Mouse (Mus musculus) G1E (cell line): ENCODE data around the gene Rora.

Experiments
- CTCF ChIP-seq: IDR thresholded peaks from 2 replicates; pipeline ENCODE4 v1.5.1; 2012; ENCODE audit warnings: low read depth, low read length, inconsistent platforms, mixed read lengths
- GATA1 ChIP-seq: IDR thresholded peaks from 2 replicates; pipeline ENCODE4 v1.6.1; 2012; ENCODE audit warnings: borderline replicate concordance, low read length, inconsistent platforms, mixed read lengths
- POLR2AphosphoS5 ChIP-seq: IDR thresholded peaks from 2 replicates; pipeline ENCODE4 v1.6.1; 2012; ENCODE audit warnings: low read depth, low read length, inconsistent platforms; ENCODE audit not compliant: insufficient replicate concordance
- TAL1 ChIP-seq: conservative IDR thresholded peaks from 2 replicates; pipeline ENCODE4 v1.6.1; 2012; ENCODE audit warnings: low read depth, low read length, inconsistent platforms, mixed read lengths

GRCm38 (mm10) chr9:68737197-68737736 is 83.7 kb downstream of the Rora start:
- TF ChIP-seq CTCF: no peak
- TF ChIP-seq POLR2AphosphoS5: no peak
- no peak for TF ChIP-seq TAL1
- no peak for TF ChIP-seq GATA1
